Mouse (Mus musculus): Measurements from ENCODE around the gene Prrt1. TPM values are rescaled to one million over a fixed set of nuclear protein-coding genes. Genes with fewer than 3 reads are reported as not detected.

Gene Prrt1
- total RNA-seq, 2 experiments from 2014 or later = 1.9 to 3.1 TPM

DNA sequence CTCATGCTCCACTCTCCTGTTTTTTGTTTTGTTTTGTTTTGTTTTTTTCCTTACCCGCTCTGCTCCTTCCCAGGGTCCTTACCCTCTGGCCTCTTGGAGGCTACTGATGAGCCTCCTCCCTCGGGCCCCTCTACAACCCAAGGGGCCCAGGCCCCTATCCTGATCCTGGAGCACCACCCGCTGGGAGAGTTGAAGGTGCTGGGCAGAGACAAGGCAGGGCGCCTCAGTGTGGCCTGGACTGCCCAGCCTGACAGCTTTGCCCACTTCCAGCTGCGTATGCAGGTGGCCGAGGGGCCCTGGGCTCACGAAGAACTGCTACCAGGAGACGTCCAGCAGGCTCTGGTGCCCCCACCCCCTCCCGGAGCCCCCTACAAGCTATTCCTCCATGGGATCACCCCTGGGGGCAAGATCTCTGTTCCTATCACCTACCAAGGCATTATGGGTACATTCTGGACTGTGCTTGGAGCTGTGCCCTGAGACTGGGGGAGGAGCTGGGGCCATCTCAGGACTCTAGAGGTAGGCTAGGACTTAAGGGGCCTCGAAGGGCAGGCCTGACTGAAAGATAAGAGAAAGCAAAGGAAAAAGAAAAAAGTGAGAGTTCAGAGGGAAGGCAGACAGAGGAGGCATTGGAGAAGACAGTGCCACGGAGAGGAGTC is 52.7 kb downstream of the Prrt1 start:
- DNase-seq = no peak
- intact Hi-C loops (cut with DNase I) = loop anchor here (2.0 kb wide), 1 partner anchor 19 kb away; no protein-coding TSS in a partner anchor

Other genes starting within 250 kb of the Prrt1 start
- gene BC051142, start 230.7 kb upstream of the Prrt1 start, total RNA-seq (2021) = under 1 TPM in 1 of 2 experiments, not detected in 1; 0.24 TPM
- not detected for gene Btnl4, start 152.2 kb upstream of the Prrt1 start, total RNA-seq (2021)
- not detected for gene Btnl6, start 112.2 kb upstream of the Prrt1 start, total RNA-seq (2021)
- 10 to 100 TPM; 47.9 to 52.6 TPM for gene Notch4, start 65.3 kb upstream of the Prrt1 start, total RNA-seq (2021)
- gene Gpsm3, start 39.7 kb upstream of the Prrt1 start, total RNA-seq (2021) = 1 to 10 TPM; 5.6 to 7.8 TPM
- gene Pbx2, start 38.3 kb upstream of the Prrt1 start, total RNA-seq (2021) = 10 to 100 TPM; 20.1 to 22.6 TPM
- 1 to 10 TPM; 1.0 to 1.2 TPM for gene Ager, start 31.7 kb upstream of the Prrt1 start, total RNA-seq (2021)
- 10 to 100 TPM; 33.6 to 35.4 TPM for gene Rnf5, start 25.8 kb upstream of the Prrt1 start, total RNA-seq (2021)
- gene Agpat1, start 25.3 kb upstream of the Prrt1 start, total RNA-seq (2021) = 10 to 100 TPM; 56.3 to 57.9 TPM
- 1 to 10 TPM; 2.1 to 2.7 TPM for gene Egfl8, start 13.6 kb upstream of the Prrt1 start, total RNA-seq (2021)
- gene Ppt2, start 1.0 kb upstream of the Prrt1 start, total RNA-seq (2021) = 10 to 100 TPM; 42.6 to 43.2 TPM
- 1 to 10 TPM; 8.2 to 8.3 TPM for gene Fkbpl, start 15.2 kb downstream of the Prrt1 start, total RNA-seq (2021)
- 10 to 100 TPM; 18.0 to 19.0 TPM for gene Atf6b, start 17.6 kb downstream of the Prrt1 start, total RNA-seq (2021)
- gene Tnxb, start 41.0 kb downstream of the Prrt1 start, total RNA-seq (2021) = 10 to 100 TPM; 48.6 to 56.7 TPM
- gene C4b, start 114.3 kb downstream of the Prrt1 start, total RNA-seq (2021) = 10 to 100 TPM; 17.9 to 21.3 TPM
- gene Cyp21a1, start 175.0 kb downstream of the Prrt1 start, total RNA-seq (2021) = not detected
- gene Stk19, start 207.4 kb downstream of the Prrt1 start, total RNA-seq (2021) = 10 to 100 TPM; 10.7 to 13.5 TPM
- 10 to 100 TPM; 17.5 to 18.2 TPM for gene Dxo, start 207.5 kb downstream of the Prrt1 start, total RNA-seq (2021)
- gene Skiv2l, start 220.7 kb downstream of the Prrt1 start, total RNA-seq (2021) = 10 to 100 TPM; 25.0 to 25.4 TPM
- 10 to 100 TPM; 13.1 to 15.5 TPM for gene Nelfe, start 220.9 kb downstream of the Prrt1 start, total RNA-seq (2021)
- 1 to 10 TPM; 6.3 to 7.8 TPM for gene Cfb, start 233.0 kb downstream of the Prrt1 start, total RNA-seq (2021)
- 1 to 10 TPM; 5.1 to 6.1 TPM for gene Zbtb12, start 249.9 kb downstream of the Prrt1 start, total RNA-seq (2021)